Mouse (Mus musculus) heart, adult 2 months (tissue): ENCODE results near the gene Cx3cl1. TPM values are rescaled to one million over a fixed set of nuclear protein-coding genes. Genes with fewer than 3 reads are reported as not detected.

Experiments
- DNase-seq, 2 experiments: peaks; one replicate each; pipeline ENCODE4 v3.0.0; 2021
- H3K27ac ChIP-seq: fragments of 200-600 bp; 2 replicates; pipeline ENCODE4 v1.8.1; 2022
- H3K27me3 ChIP-seq: fragments of 200-500 bp; 2 replicates; pipeline ENCODE4 v1.6.1; 2012; ENCODE audit warnings: mild to moderate bottlenecking, low read length, inconsistent platforms, mixed read lengths; ENCODE audit not compliant: control insufficient read depth, insufficient read depth
- H3K36me3 ChIP-seq: fragments of 200-500 bp; 2 replicates; pipeline ENCODE4 v1.6.1; 2012; ENCODE audit warnings: low read length, inconsistent platforms; ENCODE audit not compliant: control insufficient read depth, insufficient read depth
- H3K4me1 ChIP-seq: fragments of 200-500 bp; 2 replicates; pipeline ENCODE4 v1.6.1; 2011; ENCODE audit warnings: low read length; ENCODE audit not compliant: control insufficient read depth, insufficient read depth
- H3K4me3 ChIP-seq: fragments of 200-600 bp; 2 replicates; pipeline ENCODE4 v1.8.1; 2022
- H3K79me2 ChIP-seq: fragments of 200-500 bp; replicated peaks from 2 replicates; pipeline ENCODE4 v1.6.1; 2012; ENCODE audit warnings: mild to moderate bottlenecking, inconsistent platforms, low read length, moderate library complexity, mixed read lengths; ENCODE audit not compliant: control insufficient read depth, insufficient read depth
- H3K9ac ChIP-seq: fragments of 200-500 bp; 2 replicates; pipeline ENCODE4 v1.6.1; 2012; ENCODE audit warnings: low read depth, mild to moderate bottlenecking, control low read depth, inconsistent platforms, low read length, mixed read lengths
- CTCF ChIP-seq: fragments of 200-600 bp; IDR thresholded peaks from 2 replicates; pipeline ENCODE4 v1.8.1; 2022; ENCODE audit warnings: antibody characterized with exemption, mild to moderate bottlenecking, moderate library complexity
- EP300 ChIP-seq: fragments of 200-500 bp; IDR thresholded peaks from 2 replicates; pipeline ENCODE4 v1.6.1; 2011; ENCODE audit warnings: low read depth, low read length, control low read depth; ENCODE audit not compliant: insufficient read depth
- POLR2A ChIP-seq: fragments of 200-500 bp; IDR thresholded peaks from 2 replicates; pipeline ENCODE4 v1.6.1; 2011; ENCODE audit warnings: mild to moderate bottlenecking, low read depth, low read length, control low read depth; ENCODE audit not compliant: insufficient read depth
- WGBS: fragments of 180-500 bp; shearing (Covaris S2); methylation state at CpG from one replicate; pipeline ENCODE4 v1.1.7; 2018; 5-methylcytosine and 5-hydroxymethylcytosine counted together
- intact Hi-C: fragments of 180-260 bp; cut with DNase I; formaldehyde crosslinking; loops from one replicate; pipeline ENCODE4 v1.15.1; 2025
- polyA plus RNA-seq: library from polyadenylated mRNA; depleted of rRNA; stranded (reverse); fragments of >200 nt; gene quantifications from 2 replicates; pipeline ENCODE4 v1.2.3, GENCODE M21; 2012
- total RNA-seq, 2 experiments: library from RNA; stranded (reverse); gene quantifications; 2 replicates each; pipeline ENCODE4 v1.2.3; 2021

The Cx3cl1 gene
- total and polyA plus RNA-seq, 3 experiments, result 5.1 to 12.0 (median 5.4) TPM

- no peak within 1 kb of the TSS for H3K27ac ChIP-seq
- no peak within 1 kb of the TSS for H3K4me3 ChIP-seq
- DNase-seq, result no peak
- intact Hi-C loops, result no loop called here
- no peaks in the 10 kb centered on the region for H3K79me2 ChIP-seq
- H3K9ac ChIP-seq, result no peak within 1 kb of the TSS
- H3K27me3 ChIP-seq, result no peaks in the 10 kb centered on the region
- H3K4me1 ChIP-seq, result no peaks in the 10 kb centered on the region
- WGBS, result 83% methylated on average over 7 of the region's 7 CpGs
- no peaks in the 10 kb centered on the region for H3K36me3 ChIP-seq
- TF ChIP-seq POLR2A (no peak), CTCF (no peak), EP300 (no peak)
Measured at GRCm38 (mm10) chr8:94745476-94746184, 26.2 kb upstream of the Cx3cl1 start, which contains the start of gene Ccl22. Gene Ccl22 (plus strand): TSS chr8:94745590.

- H3K4me1 ChIP-seq, result no peaks in the 10 kb centered on the region
- DNase-seq, result no peak
- H3K27ac ChIP-seq, result no peak overlapping the region
- H3K4me3 ChIP-seq, result no peak overlapping the region
- intact Hi-C loops, result no loop called here
- no peak overlapping the region for H3K9ac ChIP-seq
- no peaks in the 10 kb centered on the region for H3K27me3 ChIP-seq
- TF ChIP-seq EP300 (no peak), CTCF (no peak), POLR2A (no peak)
- no peaks in the 10 kb centered on the region for H3K36me3 ChIP-seq
- H3K79me2 ChIP-seq, result no peaks in the 10 kb centered on the region
- 76% methylated on average over 8 of the region's 8 CpGs for WGBS
Measured at GRCm38 (mm10) chr8:94746832-94747231, 25.0 kb upstream of the Cx3cl1 start.

DNA sequence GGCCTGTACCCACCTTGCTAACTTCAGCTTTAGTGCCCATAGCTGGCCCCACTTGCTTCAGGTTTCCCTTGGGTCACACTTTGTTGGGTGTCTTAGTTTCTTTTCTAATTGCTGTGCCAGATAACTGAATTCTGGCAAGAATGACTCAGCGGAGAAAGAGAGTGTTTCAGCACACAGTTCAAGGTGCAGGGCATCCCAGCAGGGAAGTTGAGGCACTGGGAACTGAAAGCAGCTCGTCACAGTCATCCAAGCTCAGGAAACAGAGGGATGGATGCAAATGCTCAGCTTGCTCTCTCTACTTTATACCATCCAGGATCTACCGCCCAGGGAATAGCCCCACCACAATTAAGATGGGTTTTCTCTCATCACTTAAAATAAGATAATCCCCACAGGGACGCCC, 23.4 kb upstream of the Cx3cl1 start:
- Histone ChIP-seq H3K9ac (no peak overlapping the region), H3K4me1 (no peaks in the 10 kb centered on the region), H3K79me2 (no peaks in the 10 kb centered on the region), H3K4me3 (no peak overlapping the region), H3K27me3 (no peaks in the 10 kb centered on the region), H3K27ac (no peak overlapping the region), H3K36me3 (no peaks in the 10 kb centered on the region)
- no peak for DNase-seq
- WGBS, result 62% methylated on average over 4 of the region's 4 CpGs
- intact Hi-C loops, result no loop called here
- TF ChIP-seq EP300 (no peak), POLR2A (no peak), CTCF (no peak)

- H3K27me3 ChIP-seq, result no peaks in the 10 kb centered on the region
- no peak overlapping the region for H3K27ac ChIP-seq
- WGBS, result 79% methylated on average over 3 of the region's 3 CpGs
- no peak overlapping the region for H3K9ac ChIP-seq
- no peak overlapping the region for H3K4me3 ChIP-seq
- DNase-seq, result no peak
- H3K36me3 ChIP-seq, result no peaks in the 10 kb centered on the region
- intact Hi-C loops, result no loop called here
- no peak for TF ChIP-seq EP300
- TF ChIP-seq CTCF, result no peak
- TF ChIP-seq POLR2A, result no peak
- no peaks in the 10 kb centered on the region for H3K79me2 ChIP-seq
- no peaks in the 10 kb centered on the region for H3K4me1 ChIP-seq
Measured at GRCm38 (mm10) chr8:94749942-94750341, 21.9 kb upstream of the Cx3cl1 start.

GRCm38 (mm10) chr8:94751023-94751849, 20.6 kb upstream of the Cx3cl1 start:
- Histone ChIP-seq H3K9ac (no peak overlapping the region), H3K27me3 (no peaks in the 10 kb centered on the region), H3K79me2 (no peaks in the 10 kb centered on the region), H3K36me3 (no peaks in the 10 kb centered on the region), H3K4me3 (no peak overlapping the region), H3K4me1 (no peaks in the 10 kb centered on the region), H3K27ac (no peak overlapping the region)
- WGBS, result 80% methylated on average over 10 of the region's 10 CpGs
- TF ChIP-seq POLR2A (no peak), EP300 (no peak), CTCF (no peak)
- intact Hi-C loops, result no loop called here
- no peak for DNase-seq

DNA sequence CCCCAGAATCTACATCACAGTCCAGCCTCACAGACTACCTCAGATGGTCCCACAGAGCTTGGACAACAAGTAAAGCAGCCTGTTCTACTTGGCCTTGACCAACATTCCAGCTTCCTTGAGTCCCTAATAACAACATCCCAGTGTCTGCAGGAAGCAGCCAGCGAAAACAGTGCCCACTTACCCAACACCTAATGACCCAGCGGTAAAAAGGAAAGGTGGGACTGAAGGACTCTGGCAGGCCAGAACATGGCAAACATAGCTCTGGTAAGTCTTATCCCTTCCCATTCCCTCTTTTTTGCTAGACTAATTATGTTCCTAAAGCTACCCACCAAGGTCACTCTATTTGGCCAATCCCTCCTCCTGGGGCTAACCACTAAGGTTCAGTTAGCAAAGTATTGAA, 17.8 kb upstream of the Cx3cl1 start:
- no peak overlapping the region for H3K27ac ChIP-seq

More for the DNA sequence above, 17.8 kb upstream of the Cx3cl1 start:
- H3K4me1 ChIP-seq, result no peaks in the 10 kb centered on the region
- H3K27me3 ChIP-seq, result no peaks in the 10 kb centered on the region
- intact Hi-C loops, result no loop called here
- no peak for DNase-seq
- no peak overlapping the region for H3K9ac ChIP-seq
- no peak for TF ChIP-seq POLR2A
- no peak for TF ChIP-seq EP300
- TF ChIP-seq CTCF, result no peak
- WGBS, result 94% methylated on average over 2 of the region's 2 CpGs
- no peak overlapping the region for H3K4me3 ChIP-seq
- H3K79me2 ChIP-seq, result no peaks in the 10 kb centered on the region
- no peaks in the 10 kb centered on the region for H3K36me3 ChIP-seq
